Mouse (Mus musculus) left cerebral cortex, postnatal 36 days (tissue): ENCODE measurements around the gene Rasa3. TPM values are rescaled to one million over a fixed set of nuclear protein-coding genes. Genes with fewer than 3 reads are reported as not detected.

ENCODE experiments used
- DNase-seq, 2 experiments: peaks; one replicate each; pipeline ENCODE4 v3.0.0; 2021 to 2022; ENCODE audit warnings: low spot score in 2 of 2, mixed read lengths in 1 of 2
- intact Hi-C: fragments of 180-260 bp; cut with DNase I; formaldehyde crosslinking; loops from one replicate; pipeline ENCODE4 v1.15.1; 2025
- total RNA-seq, 2 experiments: library from RNA; stranded (reverse); gene quantifications; 2 replicates each; pipeline ENCODE4 v1.2.3; 2021

Gene Rasa3
- total RNA-seq, 2 experiments from 2014 or later, result 57.0 to 62.5 TPM

- intact Hi-C loops, result no loop called here
Measured at GRCm38 (mm10) chr8:13687101-13687717, 9.8 kb upstream of the Rasa3 start.

GRCm38 (mm10) chr8:13686426-13686825, 9.0 kb upstream of the Rasa3 start:
- intact Hi-C loops, result no loop called here
- DNase-seq, result no peak

More at GRCm38 (mm10) chr8:13687101-13687717, 9.8 kb upstream of the Rasa3 start:
- no peak for DNase-seq

GRCm38 (mm10) chr8:13685674-13686314, 8.4 kb upstream of the Rasa3 start:
- no peak for DNase-seq
- intact Hi-C loops, result no loop called here

- intact Hi-C loops, result no loop called here
- DNase-seq, result no peak
Measured at GRCm38 (mm10) chr8:13684131-13684530, 6.7 kb upstream of the Rasa3 start.

GRCm38 (mm10) chr8:13678182-13678581, 779 bp upstream of the Rasa3 start:
- intact Hi-C loops, result loop anchor here (2.0 to 5.0 kb wide), 3 partner anchors 36 to 126 kb away; partner anchors contain the start of gene Cdc16
- DNase-seq, result no peak

- intact Hi-C loops, result loop anchor here (5.0 kb wide), 2 partner anchors 35 to 125 kb away; no protein-coding TSS in a partner anchor
- peak in 1 of 2 experiments; percentile 76 for DNase-seq
Measured at GRCm38 (mm10) chr8:13676701-13677412, 546 bp downstream of the Rasa3 start.

- peak; percentile 50 to 56 for DNase-seq
- intact Hi-C loops, result loop anchor here (5.0 kb wide), 2 partner anchors 34 to 124 kb away; no protein-coding TSS in a partner anchor
Measured at GRCm38 (mm10) chr8:13676302-13676700, 1.1 kb downstream of the Rasa3 start.

- intact Hi-C loops, result loop anchor here (5.0 kb wide), 2 partner anchors 33 to 123 kb away; no protein-coding TSS in a partner anchor
- no peak for DNase-seq
Measured at GRCm38 (mm10) chr8:13675524-13675923, 1.9 kb downstream of the Rasa3 start.

- intact Hi-C loops, result loop anchor here (5.0 kb wide), 2 partner anchors 33 to 123 kb away; no protein-coding TSS in a partner anchor
- no peak for DNase-seq
Measured at GRCm38 (mm10) chr8:13675121-13675520, 2.3 kb downstream of the Rasa3 start.

GRCm38 (mm10) chr8:13674294-13675010, 3.0 kb downstream of the Rasa3 start:
- no peak for DNase-seq
- intact Hi-C loops, result loop anchor here (5.0 kb wide), 2 partner anchors 32 to 122 kb away; no protein-coding TSS in a partner anchor

GRCm38 (mm10) chr8:13673215-13673614, 4.2 kb downstream of the Rasa3 start:
- DNase-seq, result no peak
- intact Hi-C loops, result loop anchor here (2.0 kb wide), 1 partner anchor 70 kb away; no protein-coding TSS in a partner anchor

GRCm38 (mm10) chr8:13671246-13672003, 6.0 kb downstream of the Rasa3 start:
- intact Hi-C loops, result loop anchor here (2.0 kb wide), 1 partner anchor 69 kb away; no protein-coding TSS in a partner anchor
- no peak for DNase-seq

- DNase-seq, result no peak
- intact Hi-C loops, result no loop called here
Measured at GRCm38 (mm10) chr8:13670011-13670471, 7.4 kb downstream of the Rasa3 start.

GRCm38 (mm10) chr8:13668367-13668766, 9.0 kb downstream of the Rasa3 start:
- DNase-seq, result no peak
- intact Hi-C loops, result no loop called here

- intact Hi-C loops, result no loop called here
- no peak for DNase-seq
Measured at GRCm38 (mm10) chr8:13667917-13668316, 9.5 kb downstream of the Rasa3 start.

- intact Hi-C loops, result no loop called here
- no peak for DNase-seq
Measured at GRCm38 (mm10) chr8:13665944-13666343, 11.5 kb downstream of the Rasa3 start.

- DNase-seq, result no peak
- intact Hi-C loops, result no loop called here
Measured at GRCm38 (mm10) chr8:13665538-13665937, 11.9 kb downstream of the Rasa3 start.

GRCm38 (mm10) chr8:13664711-13665210, 12.6 kb downstream of the Rasa3 start:
- intact Hi-C loops, result no loop called here

More at GRCm38 (mm10) chr8:13664711-13665210, 12.6 kb downstream of the Rasa3 start:
- no peak for DNase-seq
